Mouse (Mus musculus) heart, postnatal 10 days (tissue): ENCODE measurements at regions not wholly inside any gene's neighbourhood (a gene's known extent, or its start where the extent isn't known, plus 50 kb on each side); places are given as distances from the start of the nearest gene placed in this dataset.
"Not testable (repeated sequence)": the region's sequence is repeated elsewhere in the genome, so short reads cannot be mapped to it uniquely, and the experiment has no call there.

Experiments
- DNase-seq, 2 experiments: peaks; one replicate each; pipeline ENCODE4 v3.0.0; 2021
- intact Hi-C: fragments of 180-260 bp; cut with DNase I; formaldehyde crosslinking; loops from one replicate; pipeline ENCODE4 v1.15.1; 2025

GRCm38 (mm10) chr14:53637664-53638063 is 616.2 kb downstream of the Dad1 start:
- intact Hi-C loops, DNase-seq: not testable (repeated sequence)

DNA sequence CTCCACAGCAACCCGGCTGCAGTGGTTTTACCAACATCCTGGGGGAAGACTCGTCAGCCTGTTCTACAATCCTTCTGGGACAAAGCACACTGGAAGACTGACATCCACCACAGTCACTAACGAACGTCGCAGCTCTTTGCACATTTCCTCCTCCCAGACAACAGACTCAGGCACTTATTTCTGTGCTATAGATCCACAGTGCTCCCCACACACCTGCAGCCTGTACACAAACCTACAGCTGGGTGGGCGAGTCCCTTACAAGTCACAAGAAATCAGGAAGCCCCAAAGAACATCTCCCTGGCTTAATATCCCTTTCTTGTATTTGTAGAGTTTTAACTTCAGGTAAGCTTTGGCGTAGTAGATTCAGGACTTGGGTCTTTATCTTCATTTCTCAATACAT is 618.7 kb downstream of the Dad1 start:
- intact Hi-C loops, DNase-seq: not testable (repeated sequence)

DNA sequence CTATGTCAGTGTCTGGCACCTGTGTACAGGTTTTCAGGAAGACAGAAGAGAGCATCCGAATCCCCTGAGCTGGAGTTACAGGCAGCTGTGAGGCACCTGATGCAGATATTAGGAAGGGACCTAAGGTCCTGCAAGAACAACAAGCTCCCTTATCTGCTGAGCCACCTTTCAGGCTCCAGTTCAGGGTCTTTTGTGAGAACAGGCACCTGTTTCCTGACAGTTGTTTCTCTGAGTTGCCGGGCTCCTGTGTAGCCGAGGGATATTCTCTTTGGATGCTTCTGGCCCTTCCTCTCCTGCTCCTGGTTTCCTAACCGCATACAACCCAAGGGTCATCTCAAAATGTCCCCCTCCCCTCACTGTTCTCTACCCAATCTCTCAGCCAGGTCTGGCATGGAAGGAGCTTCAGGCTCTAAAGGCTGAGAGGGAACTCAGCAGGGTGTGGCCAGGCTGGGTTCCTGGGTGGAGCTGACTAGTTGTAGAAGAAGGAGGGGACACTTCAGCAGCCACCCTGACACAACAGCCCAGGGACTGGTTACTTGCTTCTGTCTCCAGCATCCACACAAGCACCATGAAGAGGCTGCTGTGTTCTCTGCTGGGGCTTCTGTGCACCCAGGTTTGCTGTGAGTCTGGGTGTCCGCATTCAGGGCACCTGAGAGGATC is 619.5 kb downstream of the Dad1 start:
- DNase-seq, intact Hi-C loops: not testable (repeated sequence)

DNA sequence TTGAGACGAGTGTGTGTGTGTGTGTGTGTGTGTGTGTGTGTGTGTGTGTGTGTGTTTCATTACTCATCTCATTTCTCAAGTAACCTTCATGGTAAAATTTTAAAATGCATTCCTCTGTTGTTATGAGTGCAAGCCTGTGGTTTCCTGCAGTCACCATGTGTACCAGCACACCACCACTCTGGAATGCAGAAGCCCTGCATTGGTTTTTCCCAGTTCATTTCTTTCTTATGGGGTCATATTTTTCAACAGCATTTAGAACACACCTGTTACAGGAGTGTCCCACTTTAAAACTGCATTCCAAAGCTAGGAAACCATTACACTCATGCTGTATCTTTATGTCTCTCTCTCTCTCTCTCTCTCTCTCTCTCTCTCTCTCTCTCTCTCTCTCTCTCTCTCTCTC is 620.2 kb downstream of the Dad1 start:
- DNase-seq, intact Hi-C loops: not testable (repeated sequence)

DNA sequence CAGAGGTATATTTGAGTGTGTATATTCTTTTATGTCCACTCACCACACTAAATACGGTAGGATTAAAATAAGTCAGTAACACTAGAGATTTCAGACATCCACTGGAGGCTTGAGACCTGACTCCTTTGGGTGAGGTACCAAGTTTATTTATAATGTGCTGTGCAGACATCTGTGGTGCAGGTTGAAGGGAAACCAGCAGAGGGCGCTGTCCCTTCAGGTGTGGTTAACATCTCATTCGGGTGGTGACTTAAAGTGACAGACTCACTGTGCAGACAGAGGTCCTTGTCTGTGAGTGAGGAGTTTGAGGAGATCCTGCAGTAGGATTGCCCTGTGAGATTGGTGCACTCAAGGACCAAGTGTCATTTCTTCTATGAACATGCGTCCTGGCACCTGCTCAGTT is 632.5 kb downstream of the Dad1 start:
- intact Hi-C loops, DNase-seq: not testable (repeated sequence)

- DNase-seq, intact Hi-C loops: not testable (repeated sequence)
Measured at GRCm38 (mm10) chr14:53616061-53616460, 637.8 kb downstream of the Dad1 start.

GRCm38 (mm10) chr14:53614341-53614740 is 639.6 kb downstream of the Dad1 start:
- peak in 1 of 2 experiments; percentile 5 for DNase-seq

GRCm38 (mm10) chr14:53599299-53599698 is 654.6 kb downstream of the Dad1 start:
- DNase-seq, intact Hi-C loops: not testable (repeated sequence)

More at GRCm38 (mm10) chr14:53614341-53614740, 639.6 kb downstream of the Dad1 start:
- intact Hi-C loops, result no loop called here

GRCm38 (mm10) chr14:53597287-53597686 is 656.6 kb downstream of the Dad1 start:
- intact Hi-C loops, DNase-seq: not testable (repeated sequence)

DNA sequence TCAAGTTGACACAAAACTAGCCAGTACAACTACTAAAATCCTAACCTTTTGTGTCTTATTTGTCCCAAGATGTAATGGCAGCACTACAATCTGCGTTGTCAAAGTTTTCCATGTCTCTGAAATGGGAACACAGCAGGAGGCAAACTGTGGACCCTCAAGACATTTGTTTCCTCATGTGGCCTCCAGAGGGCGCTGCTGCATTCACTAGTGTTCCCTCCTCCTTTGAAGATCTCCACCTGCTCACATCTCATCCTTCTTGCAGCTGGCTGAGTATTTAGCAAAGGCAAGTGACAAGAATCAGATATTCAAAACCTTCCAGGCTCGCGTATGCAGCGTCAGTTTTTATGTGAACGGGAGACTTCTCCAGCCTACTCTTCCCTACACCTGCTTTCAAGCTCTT is 663.3 kb downstream of the Dad1 start:
- DNase-seq, intact Hi-C loops: not testable (repeated sequence)

DNA sequence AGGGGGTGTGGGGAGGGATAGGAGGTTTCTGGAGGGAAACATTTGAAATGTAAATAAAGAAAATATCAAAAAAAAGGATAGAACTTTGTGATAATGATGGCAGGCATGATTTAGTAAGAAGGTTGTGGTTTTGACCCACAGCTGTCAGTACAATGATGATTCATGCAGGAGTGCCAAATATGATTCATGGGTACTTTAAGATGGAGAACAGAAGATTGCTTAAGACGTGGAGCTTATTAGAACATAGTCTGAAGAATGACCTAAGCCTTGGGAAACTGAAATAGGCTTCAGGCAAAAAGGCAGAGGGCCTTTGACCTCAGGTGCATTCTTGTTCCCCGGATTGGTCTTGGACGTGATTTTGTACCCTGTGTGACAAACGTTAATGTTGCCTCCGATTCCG is 671.4 kb downstream of the Dad1 start:
- DNase-seq, intact Hi-C loops: not testable (repeated sequence)

DNA sequence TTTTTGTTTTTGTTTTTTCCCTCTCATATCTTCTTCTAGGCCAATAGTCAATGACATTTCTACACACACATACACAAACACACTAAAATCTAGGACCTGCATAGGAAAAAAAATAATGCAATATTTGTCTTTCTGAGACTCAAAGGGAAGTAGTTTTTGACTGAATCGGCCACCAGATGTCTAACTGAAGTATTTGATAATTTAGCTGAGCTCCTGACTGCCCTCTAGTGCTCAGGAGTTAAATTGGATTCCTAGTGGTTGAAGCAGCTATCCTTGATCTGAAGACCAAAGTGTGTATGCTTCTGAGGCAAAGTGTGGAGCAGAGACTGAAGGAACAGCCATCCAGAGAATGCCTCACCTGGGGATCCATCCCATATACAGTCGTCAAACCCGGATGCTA is 672.2 kb downstream of the Dad1 start:
- intact Hi-C loops, DNase-seq: not testable (repeated sequence)

GRCm38 (mm10) chr14:53576927-53577326 is 677.0 kb downstream of the Dad1 start:
- DNase-seq, intact Hi-C loops: not testable (repeated sequence)

- intact Hi-C loops, DNase-seq: not testable (repeated sequence)
Measured at GRCm38 (mm10) chr14:53572701-53573100, 681.2 kb downstream of the Dad1 start.

- no peak for DNase-seq
- intact Hi-C loops, result no loop called here
Measured at GRCm38 (mm10) chr14:53562606-53563005, 691.3 kb downstream of the Dad1 start.

DNA sequence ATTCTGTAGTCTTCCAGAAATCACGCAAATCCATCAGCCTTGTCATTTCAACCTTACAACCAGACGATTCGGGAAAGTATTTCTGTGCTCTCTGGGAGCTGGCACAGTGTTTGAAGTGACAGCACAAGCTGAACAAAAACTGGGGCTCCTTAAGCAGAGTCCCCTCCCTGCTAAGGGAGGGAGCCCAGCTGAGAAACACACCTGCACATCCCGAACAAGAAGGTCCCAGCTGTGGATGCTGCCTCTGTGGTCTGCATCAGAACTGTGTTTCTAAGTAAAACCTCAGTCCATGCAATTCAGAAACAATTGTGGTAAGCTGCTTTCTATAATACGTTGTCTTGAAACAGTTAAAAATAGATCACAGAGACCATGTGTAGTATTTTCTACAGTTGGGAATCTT is 693.8 kb downstream of the Dad1 start:
- DNase-seq, intact Hi-C loops: not testable (repeated sequence)

GRCm38 (mm10) chr14:53559386-53559920 is 694.5 kb downstream of the Dad1 start:
- DNase-seq, intact Hi-C loops: not testable (repeated sequence)

- intact Hi-C loops, result no loop called here
- no peak for DNase-seq
Measured at GRCm38 (mm10) chr14:53553771-53554170, 700.1 kb downstream of the Dad1 start.

DNA sequence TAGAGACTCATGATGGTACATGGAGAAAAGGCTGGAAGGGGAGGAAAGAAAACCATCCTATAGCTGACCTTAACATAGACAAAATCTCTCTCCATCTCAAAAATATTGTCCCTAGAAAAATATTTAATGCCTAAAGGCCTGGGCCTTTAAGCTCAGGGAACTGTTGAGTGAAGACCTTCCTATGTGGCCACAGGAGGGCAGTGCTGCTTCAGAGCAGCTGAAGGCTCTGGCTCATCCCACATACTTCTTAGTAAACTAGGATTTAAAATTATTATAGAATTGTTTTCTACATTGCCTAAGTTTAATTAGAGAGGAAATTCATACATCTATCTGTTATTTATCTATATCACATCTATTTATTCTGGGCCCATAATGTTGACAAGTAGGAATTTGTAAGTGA is 706.5 kb downstream of the Dad1 start:
- intact Hi-C loops, DNase-seq: not testable (repeated sequence)

- DNase-seq, result no peak
- intact Hi-C loops, result no loop called here
Measured at GRCm38 (mm10) chr14:53545351-53545750, 708.6 kb downstream of the Dad1 start.

- peak; percentile 14 to 21 for DNase-seq
- intact Hi-C loops, result not testable (repeated sequence)
Measured at GRCm38 (mm10) chr14:53541640-53542039, 712.3 kb downstream of the Dad1 start.

- DNase-seq, intact Hi-C loops: not testable (repeated sequence)
Measured at GRCm38 (mm10) chr14:53537895-53538294, 716.0 kb downstream of the Dad1 start.
